Mouse (Mus musculus) CD4-positive, CD25-positive, alpha-beta regulatory T cell, adult 4 months (primary cell): Measurements from ENCODE around the gene Trappc6a. TPM values are rescaled to one million over a fixed set of nuclear protein-coding genes. Genes with fewer than 3 reads are reported as not detected.
"Not testable (repeated sequence)": the region's sequence is repeated elsewhere in the genome, so short reads cannot be mapped to it uniquely, and the experiment has no call there.

Experiments used
- ATAC-seq: one replicate; pipeline ENCODE4 v1.8.0; 2017
- polyA plus RNA-seq, 2 experiments: library from polyadenylated mRNA; unstranded; fragments of 100-300 nt; shearing (Covaris generic); gene quantifications; one replicate each; pipeline ENCODE4 v1.2.1; 2017

Gene Trappc6a
- polyA plus RNA-seq, 2 experiments from 2014 or later, result 45.8 to 50.7 TPM

GRCm38 (mm10) chr7:19491731-19492130 is 16.5 kb upstream of the Trappc6a start:
- ATAC-seq, result no peak

GRCm38 (mm10) chr7:19494751-19495474 is 13.3 kb upstream of the Trappc6a start:
- no peak for ATAC-seq

- ATAC-seq, result no peak
Measured at GRCm38 (mm10) chr7:19495521-19496213, 12.5 kb upstream of the Trappc6a start.

GRCm38 (mm10) chr7:19496214-19496555 is 12.0 kb upstream of the Trappc6a start:
- ATAC-seq, result no peak

GRCm38 (mm10) chr7:19498326-19498725 is 9.9 kb upstream of the Trappc6a start:
- ATAC-seq, result no peak

GRCm38 (mm10) chr7:19500420-19501363 is 7.5 kb upstream of the Trappc6a start:
- no peak for ATAC-seq

GRCm38 (mm10) chr7:19501658-19502057 is 6.5 kb upstream of the Trappc6a start:
- ATAC-seq, result no peak

- ATAC-seq, result no peak
Measured at GRCm38 (mm10) chr7:19503481-19504068, 4.6 kb upstream of the Trappc6a start.

- ATAC-seq, result no peak
Measured at GRCm38 (mm10) chr7:19506326-19506725, 1.9 kb upstream of the Trappc6a start.

- ATAC-seq, result no peak
Measured at GRCm38 (mm10) chr7:19506969-19507611, 1.1 kb upstream of the Trappc6a start.

GRCm38 (mm10) chr7:19507612-19507981 is 598 bp upstream of the Trappc6a start:
- no peak for ATAC-seq

GRCm38 (mm10) chr7:19508924-19509568 is 851 bp downstream of the Trappc6a start:
- ATAC-seq, result peak; percentile 28

GRCm38 (mm10) chr7:19509786-19510185 is 1.6 kb downstream of the Trappc6a start:
- no peak for ATAC-seq

GRCm38 (mm10) chr7:19511934-19512333 is 3.7 kb downstream of the Trappc6a start:
- ATAC-seq, result not testable (repeated sequence)

GRCm38 (mm10) chr7:19512353-19512752 is 4.2 kb downstream of the Trappc6a start:
- ATAC-seq, result no peak

- no peak for ATAC-seq
Measured at GRCm38 (mm10) chr7:19517652-19518365, 9.6 kb downstream of the Trappc6a start, which contains the start of gene Nkpd1. TSS of gene Nkpd1 (plus strand) at chr7:19517838.

GRCm38 (mm10) chr7:19520032-19520431 is 11.8 kb downstream of the Trappc6a start:
- no peak for ATAC-seq

GRCm38 (mm10) chr7:19523017-19523756 is 15.0 kb downstream of the Trappc6a start:
- no peak for ATAC-seq

- no peak for ATAC-seq
Measured at GRCm38 (mm10) chr7:19523757-19524419, 15.7 kb downstream of the Trappc6a start.
